In the genomic region with DNA sequence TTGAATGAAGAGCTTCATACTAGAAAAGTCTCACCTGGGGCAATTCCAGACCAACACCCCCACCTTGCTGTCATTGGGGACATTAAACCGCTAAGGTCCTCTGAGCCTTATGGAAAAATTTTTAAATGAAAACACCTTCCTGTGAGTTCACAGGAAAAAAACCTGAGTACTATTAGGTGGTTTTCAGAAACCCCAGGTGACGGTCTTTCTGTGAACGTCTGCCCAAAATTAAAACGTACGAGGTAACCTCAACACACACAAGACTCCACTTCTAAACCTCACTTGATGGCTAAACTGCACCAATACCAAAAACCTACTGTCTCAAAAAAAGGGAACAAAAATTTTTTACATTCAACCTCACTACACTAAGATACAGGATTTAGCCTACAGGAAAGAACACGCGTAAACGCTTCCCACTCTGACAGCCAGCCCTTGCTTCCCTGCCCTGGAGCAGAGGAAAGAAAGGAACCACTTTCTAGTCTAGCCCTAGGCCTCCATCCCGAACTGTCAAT, we compare ENCODE assay signal across 8 mouse cellular contexts. TPM values are rescaled to one million over a fixed set of nuclear protein-coding genes. Genes with fewer than 3 reads are reported as not detected.
A peak's percentile ranks its signal among the peaks of the same experiment; 100 is the strongest.
DNase-seq lines count a peak whose midpoint lies in the region; ATAC-seq and TF ChIP-seq lines count a peak whose summit lies in the region.

No protein-coding gene starts in this region.

- peak overlapping the region; percentile 90 for H3K9ac ChIP-seq in kidney, embryonic 15.5 days
- peak overlapping the region; percentile 93 for H3K9ac ChIP-seq in hindbrain, embryonic 16.5 days (ENCODE audit: low read depth, low read length)
- H3K9ac ChIP-seq in midbrain, postnatal 0 days (replicated peaks; ENCODE audit: low read length, poor library complexity, severe bottlenecking): peak overlapping the region; percentile 89

- H3K4me1 ChIP-seq in kidney, embryonic 15.5 days: peaks cover 53% of the 10 kb centered on the region
- H3K4me1 ChIP-seq in brown adipose tissue, adult 24 weeks (ENCODE audit: control insufficient read depth, insufficient read depth, insufficient read length, low read length): peaks cover 20% of the 10 kb centered on the region
- H3K4me1 ChIP-seq in hindbrain, embryonic 16.5 days (ENCODE audit: control insufficient read depth, insufficient read depth, low read depth, low read length): peaks cover 46% of the 10 kb centered on the region
- peaks cover 35% of the 10 kb centered on the region for H3K4me1 ChIP-seq in midbrain, postnatal 0 days (ENCODE audit: insufficient read depth, low read length)

- H3K9me3 ChIP-seq in kidney, embryonic 15.5 days (replicated peaks): no peaks in the 10 kb centered on the region
- H3K9me3 ChIP-seq in hindbrain, embryonic 16.5 days (ENCODE audit: control insufficient read depth, low read length): no peaks in the 10 kb centered on the region
- no peaks in the 10 kb centered on the region for H3K9me3 ChIP-seq in midbrain, postnatal 0 days (ENCODE audit: low read length)

- no peak for TF ChIP-seq CTCF in midbrain, postnatal 0 days (IDR thresholded peaks at IDR 0.05)

- no peak for ATAC-seq in kidney, embryonic 15.5 days (replicated peaks; ENCODE audit: low FRiP score)
- no peak for ATAC-seq in hindbrain, embryonic 16.5 days
- no peak for ATAC-seq in midbrain, postnatal 0 days (ENCODE audit: low FRiP score)

- peak overlapping the region; percentile 96; the same call in 1 of the 2 replicates for H3K27ac ChIP-seq in kidney, embryonic 15.5 days
- no peak overlapping the region for H3K27ac ChIP-seq in brown adipose tissue, adult 24 weeks (replicated peaks; ENCODE audit: low read depth, low read length)
- H3K27ac ChIP-seq in hindbrain, embryonic 16.5 days (ENCODE audit: low read depth, low read length): peak overlapping the region; percentile 98
- H3K27ac ChIP-seq in midbrain, postnatal 0 days (ENCODE audit: low read depth, low read length): peak overlapping the region; percentile 93

- H3K27me3 ChIP-seq in kidney, embryonic 15.5 days: no peaks in the 10 kb centered on the region
- no peaks in the 10 kb centered on the region for H3K27me3 ChIP-seq in hindbrain, embryonic 16.5 days (replicated peaks; ENCODE audit: control insufficient read depth, insufficient read depth, low read length)
- no peaks in the 10 kb centered on the region for H3K27me3 ChIP-seq in midbrain, postnatal 0 days (ENCODE audit: insufficient read depth, low read length)

- peak overlapping the region; percentile 83 for H3K4me2 ChIP-seq in kidney, embryonic 15.5 days
- peak overlapping the region; percentile 99 for H3K4me2 ChIP-seq in hindbrain, embryonic 16.5 days (ENCODE audit: low read length)
- peak overlapping the region; percentile 88 for H3K4me2 ChIP-seq in midbrain, postnatal 0 days (ENCODE audit: low read depth, low read length, poor library complexity, severe bottlenecking)

- H3K4me3 ChIP-seq in kidney, embryonic 15.5 days (replicated peaks): peak overlapping the region; percentile 79
- H3K4me3 ChIP-seq in brown adipose tissue, adult 24 weeks (ENCODE audit: insufficient read depth, low read depth, low read length): peak overlapping the region; percentile 96
- peak overlapping the region; percentile 82 for H3K4me3 ChIP-seq in hindbrain, embryonic 16.5 days (ENCODE audit: low read length)
- peak overlapping the region; percentile 91 for H3K4me3 ChIP-seq in midbrain, postnatal 0 days (ENCODE audit: low read depth, low read length)

- H3K36me3 ChIP-seq in kidney, embryonic 15.5 days: peaks cover 21% of the 10 kb centered on the region
- H3K36me3 ChIP-seq in hindbrain, embryonic 16.5 days (ENCODE audit: control insufficient read depth, insufficient read depth, low read length): no peaks in the 10 kb centered on the region
- H3K36me3 ChIP-seq in midbrain, postnatal 0 days (ENCODE audit: insufficient read depth, low read length): no peaks in the 10 kb centered on the region

- WGBS in kidney, embryonic 15.5 days: 1% methylated on average over 9 of the region's 9 CpGs
- WGBS in hindbrain, embryonic 16.5 days: under 1% methylated on average over 9 of the region's 9 CpGs
- 2% methylated on average over 9 of the region's 9 CpGs for WGBS in midbrain, postnatal 0 days

- DNase-seq in kidney, adult 8-10 months: no peak
- no peak for DNase-seq in midbrain, postnatal 0 days (ENCODE audit: low spot score)
- DNase-seq in frontal cortex, postnatal 25 days (ENCODE audit: low spot score in 2 of 2): no peak
- DNase-seq in adrenal gland, adult (ENCODE audit: inconsistent age in 2 of 2, low spot score in 1 of 2): no peak
- DNase-seq in ovary, postnatal 10 days (ENCODE audit: low spot score): no peak

RNA-seq across cellular contexts. Expression of a gene that starts 0.6 kb away (rescaled TPM):
- polyA plus RNA-seq in kidney, embryonic 15.5 days (2015; fragmentation: Nextera tagmentation; extraction: Ambion mirVana): 130 TPM in 2 replicates
- 18.9 and 23.8 TPM in 2 replicates for polyA plus RNA-seq in brown adipose tissue, adult 24 weeks (2012; ENCODE audit: insufficient read depth, insufficient read length, missing spikeins)
- polyA plus RNA-seq in hindbrain, embryonic 16.5 days (2015; fragmentation: Nextera tagmentation; extraction: Ambion mirVana): 73.8 and 77.7 TPM in 2 replicates
- total RNA-seq in midbrain, postnatal 0 days (2014; rRNA removed): 51.1 and 60.3 TPM in 2 replicates
- polyA plus RNA-seq in midbrain, postnatal 0 days (2015; fragmentation: Nextera tagmentation; extraction: Ambion mirVana): 56.7 and 60.2 TPM in 2 replicates

RNA-seq across cellular contexts. Expression of a gene that starts 1.5 kb away (rescaled TPM):
- 5.1 and 5.5 TPM in 2 replicates for polyA plus RNA-seq in kidney, embryonic 15.5 days (2015; fragmentation: Nextera tagmentation; extraction: Ambion mirVana)
- polyA plus RNA-seq in brown adipose tissue, adult 24 weeks (2012; ENCODE audit: insufficient read depth, insufficient read length, missing spikeins): 3.6 and 4.1 TPM in 2 replicates
- 5.7 and 6.4 TPM in 2 replicates for polyA plus RNA-seq in hindbrain, embryonic 16.5 days (2015; fragmentation: Nextera tagmentation; extraction: Ambion mirVana)
- 26.1 TPM in 2 replicates for total RNA-seq in midbrain, postnatal 0 days (2014; rRNA removed)
- 4.5 and 5.2 TPM in 2 replicates for polyA plus RNA-seq in midbrain, postnatal 0 days (2015; fragmentation: Nextera tagmentation; extraction: Ambion mirVana)
